Mouse (Mus musculus): ENCODE measurements around the gene Trpm5.

Gene Trpm5

DNA sequence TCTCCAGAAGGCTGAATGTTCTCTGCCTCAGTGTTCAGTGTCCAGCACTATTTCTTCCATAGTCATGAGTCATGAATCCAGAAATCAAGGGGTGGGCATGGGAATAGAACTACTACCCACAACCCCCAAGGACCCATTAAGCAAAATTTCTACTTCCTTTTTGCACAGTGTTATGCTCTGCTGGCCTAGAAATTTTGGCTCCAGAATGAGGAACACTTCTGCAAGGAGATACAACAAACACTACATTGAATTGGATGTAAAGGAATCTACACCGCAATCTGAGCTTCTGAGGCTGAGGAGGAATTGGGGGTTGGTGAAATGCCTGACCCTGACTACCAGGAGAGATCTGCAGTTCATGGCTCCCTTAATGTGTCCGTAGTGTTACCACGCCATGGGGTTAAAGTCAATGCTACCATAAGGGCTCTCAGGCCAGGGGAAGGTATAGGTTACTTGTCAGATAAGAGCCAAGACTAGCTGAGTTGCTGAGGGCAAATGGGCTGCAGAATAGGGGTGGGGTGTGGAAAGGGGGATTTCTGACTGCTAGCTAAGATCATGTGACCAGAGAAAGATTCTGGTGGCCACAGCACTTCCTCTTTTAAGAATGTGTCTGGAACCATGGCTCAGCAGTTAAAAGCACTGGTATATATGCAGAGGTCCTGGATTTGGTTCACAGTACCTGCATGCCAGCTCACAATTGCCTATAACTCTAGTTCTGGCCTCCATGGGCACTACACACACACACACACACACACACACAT is 56.1 kb downstream of the Trpm5 start:
- DNase-seq (ENCODE audit: low spot score): no peak

DNA sequence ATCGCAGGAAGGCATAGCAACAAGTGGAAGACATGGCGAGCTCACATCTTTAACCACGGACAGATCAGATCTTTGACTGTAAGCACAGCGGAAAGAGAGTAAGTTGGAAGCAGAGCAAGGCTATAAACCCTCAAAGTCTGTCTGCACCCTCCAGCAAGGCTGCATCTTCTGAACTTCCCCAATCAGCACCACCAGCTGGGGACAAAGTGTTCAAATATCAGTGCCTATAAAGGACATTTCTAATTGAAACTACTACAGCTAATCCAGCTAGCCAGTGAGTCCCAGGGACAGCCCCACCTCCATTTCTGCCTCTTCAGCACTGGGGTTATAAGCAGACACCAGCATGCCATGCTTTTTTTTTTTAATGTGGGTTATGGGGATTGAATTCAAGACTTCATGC is 57.1 kb downstream of the Trpm5 start:
- DNase-seq (ENCODE audit: low spot score): no peak

DNA sequence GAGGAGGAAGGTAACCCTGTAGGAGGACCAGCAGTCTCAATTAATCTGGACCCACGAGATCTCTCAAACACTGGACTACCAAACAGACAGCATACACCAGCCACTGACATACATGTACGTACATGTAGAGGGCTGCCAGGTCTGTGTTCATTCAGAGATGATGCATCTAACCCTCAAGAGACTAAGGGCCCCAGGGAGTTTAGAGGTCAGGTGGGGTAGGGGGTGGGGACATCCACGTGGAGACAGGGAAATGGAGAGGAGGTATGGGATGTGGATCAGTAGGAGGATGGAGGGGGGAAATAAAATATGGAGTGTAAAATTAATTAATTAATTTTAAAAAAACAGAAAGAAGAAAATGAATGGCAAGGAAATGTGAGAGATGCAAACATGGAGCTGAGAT is 57.7 kb downstream of the Trpm5 start:
- no peak for DNase-seq (ENCODE audit: low spot score)

DNA sequence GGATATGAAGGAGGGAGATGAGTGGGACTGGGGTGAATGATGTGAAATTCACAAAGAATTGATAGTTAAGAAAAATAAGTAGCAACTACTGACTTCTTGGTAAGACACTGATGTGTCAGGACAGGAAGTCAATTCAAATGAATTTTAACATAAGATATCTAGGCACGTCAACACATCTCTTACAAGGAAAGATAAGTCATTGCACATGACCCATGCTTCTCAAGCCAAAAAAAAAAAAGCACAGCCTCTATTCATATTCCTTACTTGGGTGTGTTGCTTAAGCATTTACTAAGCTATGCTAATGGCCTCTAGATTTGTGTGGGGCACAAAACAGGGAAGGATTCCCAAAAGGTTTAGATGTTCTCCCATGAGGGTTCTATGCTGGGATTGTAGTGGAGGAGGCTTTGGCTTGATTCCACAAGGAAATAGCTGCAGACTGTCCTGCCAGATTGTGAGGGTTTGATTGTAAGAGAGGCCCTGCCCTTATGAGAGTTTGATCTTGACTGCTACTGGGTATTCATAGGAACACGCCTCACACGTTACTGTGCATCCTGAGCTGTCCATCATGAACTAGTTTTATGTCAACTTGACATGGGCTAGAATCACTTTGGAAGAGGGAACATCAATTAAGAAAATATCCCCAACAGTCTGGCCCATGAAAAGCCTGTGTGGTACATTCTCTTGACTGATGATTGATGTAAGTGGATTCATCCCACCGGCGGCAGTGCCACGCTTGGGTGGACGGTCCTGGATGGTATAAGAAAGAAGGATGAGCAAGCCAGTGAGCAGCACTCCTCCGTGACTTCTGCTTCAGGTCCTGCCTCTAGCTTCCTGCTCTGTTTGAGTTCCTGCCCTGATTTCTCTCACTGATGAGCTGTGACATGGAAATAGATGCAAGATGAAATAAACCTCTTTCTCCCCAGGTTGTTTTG is 59.7 kb downstream of the Trpm5 start:
- DNase-seq (ENCODE audit: low spot score): no peak

DNA sequence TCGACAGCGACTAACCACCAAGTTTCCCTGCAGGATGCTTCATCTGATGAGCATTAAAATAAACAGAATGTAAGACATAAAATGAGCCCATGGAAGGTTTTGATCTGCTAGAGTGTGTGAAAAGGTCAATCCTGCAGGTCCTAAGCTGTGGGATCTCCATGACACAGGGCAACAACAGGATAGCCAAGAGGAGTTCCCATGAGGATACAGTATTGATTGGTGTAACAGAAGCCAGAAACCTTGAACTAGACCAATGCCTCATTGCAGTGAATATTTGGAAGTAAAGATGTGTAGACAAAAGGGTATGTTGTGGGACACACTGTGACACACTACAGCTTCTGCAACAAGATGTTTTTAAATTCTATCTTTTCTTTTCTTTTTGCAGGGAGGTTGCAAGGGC is 60.3 kb downstream of the Trpm5 start:
- DNase-seq (ENCODE audit: low spot score): no peak

DNA sequence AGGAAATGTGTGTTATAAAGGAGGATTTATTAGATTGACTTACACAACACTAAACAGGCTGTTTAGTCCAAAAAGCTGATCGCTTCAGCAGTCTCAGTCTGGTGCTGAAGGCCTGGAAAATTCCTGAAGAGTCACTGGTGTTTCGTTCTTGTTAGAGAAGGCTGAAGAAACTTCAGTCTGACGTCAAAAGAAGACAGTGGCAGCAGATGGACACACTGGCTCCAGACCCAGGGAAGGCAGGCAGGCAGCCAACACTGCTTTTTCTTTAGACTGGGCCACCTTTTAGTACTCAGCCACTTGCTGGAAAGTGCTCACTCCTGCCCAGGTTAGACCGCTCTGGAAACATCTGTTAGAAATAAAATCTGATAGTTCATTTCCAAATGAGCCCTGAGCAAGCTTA is 60.9 kb downstream of the Trpm5 start:
- DNase-seq (ENCODE audit: low spot score): no peak

DNA sequence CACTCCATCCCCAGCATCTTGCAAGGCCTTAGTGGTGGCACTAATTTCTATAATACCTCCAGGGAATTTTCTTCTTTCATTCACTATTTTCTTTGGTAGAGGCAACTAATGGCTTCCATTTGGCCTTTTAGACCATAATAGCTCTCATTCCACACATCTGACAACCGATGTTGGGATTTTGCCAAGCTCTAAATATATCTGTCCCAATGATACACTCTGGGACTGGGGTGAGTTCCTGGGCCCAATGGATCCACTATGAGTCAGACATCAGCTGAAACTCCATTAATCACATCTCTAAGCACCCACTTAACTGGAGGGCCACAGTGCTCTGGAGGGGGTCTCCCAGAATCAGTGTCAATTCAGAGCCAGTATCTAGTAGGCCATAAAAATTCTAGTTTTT is 62.6 kb downstream of the Trpm5 start:
- no peak for DNase-seq (ENCODE audit: low spot score)

DNA sequence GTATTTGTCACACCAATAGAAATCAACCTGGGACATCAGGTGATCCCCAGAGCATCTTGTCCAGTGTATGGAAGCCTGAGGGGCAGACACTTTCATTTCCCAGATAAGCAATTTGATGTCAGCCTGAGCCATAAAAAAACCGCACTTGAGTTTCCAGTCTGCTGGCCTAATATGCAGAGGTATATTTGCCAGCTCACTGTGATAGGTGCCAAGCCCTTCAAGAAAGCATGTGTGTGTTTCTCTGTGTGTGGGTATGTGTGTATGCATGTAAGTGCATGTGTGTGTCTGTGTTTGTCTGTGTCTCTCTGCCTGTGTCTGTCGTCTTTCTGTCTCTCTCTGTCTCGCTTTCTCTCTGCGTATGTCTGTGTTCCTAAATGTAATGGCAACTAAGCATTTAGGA is 67.2 kb downstream of the Trpm5 start:
- DNase-seq (ENCODE audit: low spot score): no peak

DNA sequence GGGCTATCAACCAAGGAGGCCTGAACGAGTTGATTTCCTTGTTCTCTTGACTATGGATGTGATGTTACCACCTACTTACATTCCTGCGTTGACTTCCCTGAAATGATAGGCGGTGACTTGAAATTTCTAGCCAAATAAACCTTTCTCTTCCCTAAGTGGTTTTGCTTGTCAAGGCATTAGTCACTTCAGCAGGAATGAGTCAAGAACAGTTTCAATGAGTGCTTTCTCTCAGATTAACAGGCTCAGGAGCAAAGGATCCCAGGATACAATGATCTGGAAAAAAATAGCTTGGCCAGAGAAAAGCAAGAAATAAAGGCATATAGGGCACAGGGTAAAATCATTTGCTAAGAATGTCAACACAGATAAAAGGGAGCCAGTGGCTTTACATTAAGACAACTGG is 68.9 kb downstream of the Trpm5 start:
- DNase-seq (ENCODE audit: low spot score): no peak

DNA sequence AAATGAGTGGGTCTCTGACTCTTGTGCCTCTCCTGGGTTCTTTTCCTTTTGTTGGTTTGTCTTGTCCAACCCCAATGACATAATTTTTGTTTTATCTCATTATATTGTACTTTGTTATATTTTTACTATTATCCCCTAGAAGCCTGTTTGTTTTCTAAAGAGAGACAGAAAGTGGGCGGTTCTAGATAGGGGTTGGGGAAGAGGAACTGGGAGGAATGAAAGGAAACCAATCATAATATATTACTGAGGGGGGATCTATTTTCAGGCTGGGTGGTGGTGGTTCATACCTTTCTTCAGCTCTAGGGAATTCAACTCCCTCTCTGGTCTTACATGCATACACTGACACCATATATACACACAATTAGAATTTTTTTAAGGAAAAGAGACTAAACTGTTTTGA is 70.1 kb downstream of the Trpm5 start:
- DNase-seq (ENCODE audit: low spot score): no peak

DNA sequence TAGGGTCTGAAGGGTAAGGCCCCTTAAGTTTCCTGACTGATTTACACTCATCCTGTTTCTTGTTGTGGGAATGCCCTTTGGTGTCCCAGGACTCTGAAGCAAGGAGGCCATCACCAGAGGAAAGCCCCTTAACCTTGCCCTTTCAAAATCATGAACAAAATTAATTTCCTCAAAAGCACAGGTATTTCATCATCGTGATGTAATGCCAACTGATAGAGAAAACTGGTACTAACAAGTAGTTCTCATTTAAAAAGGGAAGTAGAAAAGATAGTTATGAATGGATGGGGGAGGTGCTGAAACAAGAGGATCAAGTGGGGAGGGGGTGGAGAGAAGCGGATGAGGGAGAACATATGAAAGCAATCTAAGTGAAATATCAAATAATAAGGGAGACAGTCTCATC is 70.9 kb downstream of the Trpm5 start:
- DNase-seq (ENCODE audit: low spot score): no peak

DNA sequence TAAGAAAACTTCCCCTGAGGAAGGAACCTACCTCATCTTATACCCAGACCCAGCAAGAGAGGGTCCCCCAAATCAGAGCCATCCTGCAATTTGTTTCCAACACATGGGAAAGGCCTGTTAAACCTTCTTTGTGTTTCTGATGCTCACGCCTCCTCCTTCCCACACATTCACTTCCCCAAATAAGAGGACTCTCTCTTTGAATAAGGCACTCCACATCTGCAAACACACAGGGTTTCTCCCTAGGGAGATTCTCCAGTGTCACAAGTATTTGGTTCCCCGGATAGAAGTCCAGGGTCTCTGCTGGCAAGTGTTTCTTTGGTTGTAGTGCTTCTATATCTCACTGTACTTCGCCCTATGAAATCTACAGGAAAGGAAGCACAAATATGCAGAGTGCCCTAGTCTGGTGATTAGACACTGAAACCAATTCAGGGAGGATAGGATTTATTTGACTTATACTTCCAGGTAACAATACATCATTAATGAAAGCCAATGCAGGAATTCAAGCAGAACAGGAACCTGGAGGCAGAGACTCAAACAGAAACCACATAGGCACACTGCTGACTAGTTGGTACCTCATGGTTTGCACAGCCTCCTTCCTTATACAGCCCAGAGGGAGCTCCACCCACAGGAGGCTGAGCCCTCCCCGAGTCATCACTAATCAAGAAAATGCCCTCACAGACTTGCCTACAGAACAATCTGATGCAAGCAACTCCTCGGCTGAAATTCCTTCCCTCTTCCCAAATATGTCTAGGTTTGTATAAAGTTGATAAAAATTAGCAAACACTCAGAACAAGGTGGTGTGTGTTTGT is 72.9 kb downstream of the Trpm5 start:
- DNase-seq (ENCODE audit: low spot score): no peak

DNA sequence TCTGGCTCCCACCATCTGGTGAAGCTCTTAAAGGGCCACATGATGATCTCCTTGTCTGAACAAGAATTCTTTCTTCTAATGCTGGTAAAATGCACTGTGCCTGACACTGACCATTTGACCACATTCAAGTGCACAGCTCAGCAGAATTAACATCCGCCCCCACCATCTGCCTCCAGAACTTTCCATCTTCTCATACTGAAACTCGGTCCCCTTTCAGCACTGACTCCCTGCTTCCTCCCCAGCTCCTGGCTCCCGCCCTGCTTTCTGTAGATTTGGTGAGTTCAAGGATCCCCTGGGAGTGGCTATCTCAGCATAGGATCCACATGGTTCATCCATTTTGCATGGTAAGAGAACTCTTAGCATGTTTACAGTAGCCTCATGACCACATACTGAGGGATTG is 73.7 kb downstream of the Trpm5 start:
- DNase-seq (ENCODE audit: low spot score): no peak

DNA sequence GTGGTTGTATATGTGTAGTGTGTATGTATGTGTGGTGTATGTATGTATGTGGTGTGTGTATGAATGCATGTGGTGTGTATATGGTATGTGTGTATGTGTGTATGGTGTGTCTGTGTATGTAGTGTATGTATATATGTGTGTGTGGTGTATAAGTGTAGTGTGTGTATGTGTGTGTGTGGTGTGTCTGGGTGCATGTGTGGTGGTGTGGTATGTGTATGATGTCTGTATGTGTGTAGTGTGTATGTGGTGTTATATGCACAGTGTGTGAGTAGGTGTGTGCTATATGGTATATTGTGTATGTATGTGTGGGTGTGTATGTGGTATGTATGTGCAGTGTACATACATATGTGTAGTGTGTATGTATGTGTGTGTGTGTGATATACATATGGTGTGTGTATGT is 74.4 kb downstream of the Trpm5 start:
- no peak for DNase-seq (ENCODE audit: low spot score)

All from layer of hippocampus, adult 9-10 months (tissue).